Mouse (Mus musculus): ENCODE results near the gene Mcrip1.
"Not testable (repeated sequence)": the region's sequence is repeated elsewhere in the genome, so short reads cannot be mapped to it uniquely, and the experiment has no call there.

The Mcrip1 gene

GRCm38 (mm10) chr11:120549168-120549945 lies at the start of gene Mcrip1:
TSS of gene Mcrip1 (minus strand) at chr11:120549727.
- TF ChIP-seq CTCF (conservative IDR thresholded peaks at IDR 0.05; ENCODE audit: low read length): no peak
- no peak for TF ChIP-seq NANOG (IDR thresholded peaks at IDR 0.05; ENCODE audit: borderline replicate concordance, low read length)
- Histone ChIP-seq H3K36me3 (ENCODE audit: insufficient read depth, low read length) (peaks cover 31% of the 10 kb centered on the region), H3K27me3 (ENCODE audit: insufficient read depth, low read length) (peaks cover 30% of the 10 kb centered on the region), H3K9me3 (ENCODE audit: low read length) (no peaks in the 10 kb centered on the region), H3K4me3 (replicated peaks; ENCODE audit: low read length) (peak within 1 kb of the TSS; percentile 90), H3K4me1 (replicated peaks; ENCODE audit: low read depth, low read length) (peaks cover 30% of the 10 kb centered on the region)

GRCm38 (mm10) chr11:120598990-120599549 lies 49.5 kb upstream of the Mcrip1 start:
- Histone ChIP-seq H3K4me3 (replicated peaks; ENCODE audit: low read length) (peak overlapping the region; percentile 96), H3K9me3 (ENCODE audit: low read length) (no peaks in the 10 kb centered on the region), H3K4me1 (replicated peaks; ENCODE audit: low read depth, low read length) (peaks cover 51% of the 10 kb centered on the region), H3K27me3 (ENCODE audit: insufficient read depth, low read length) (no peaks in the 10 kb centered on the region), H3K36me3 (ENCODE audit: insufficient read depth, low read length) (peaks cover 82% of the 10 kb centered on the region)
- TF ChIP-seq POU5F1 (IDR thresholded peaks at IDR 0.05; ENCODE audit: borderline replicate concordance, low read length): no peak
- no peak for TF ChIP-seq CTCF (conservative IDR thresholded peaks at IDR 0.05; ENCODE audit: low read length)
- no peak for TF ChIP-seq NANOG (IDR thresholded peaks at IDR 0.05; ENCODE audit: borderline replicate concordance, low read length)

GRCm38 (mm10) chr11:120598283-120598989 lies 48.9 kb upstream of the Mcrip1 start, which contains the start of the genes Alyref and Anapc11:
TSS of gene Alyref (minus strand) at chr11:120598365.
TSS of gene Anapc11 (plus strand) at chr11:120598421.
- H3K4me1 ChIP-seq (replicated peaks; ENCODE audit: low read depth, low read length): peaks cover 56% of the 10 kb centered on the region
- peak within 1 kb of the TSS; percentile 96 for H3K4me3 ChIP-seq (replicated peaks; ENCODE audit: low read length)
- H3K27me3 ChIP-seq (ENCODE audit: insufficient read depth, low read length): no peaks in the 10 kb centered on the region
- peaks cover 82% of the 10 kb centered on the region for H3K36me3 ChIP-seq (ENCODE audit: insufficient read depth, low read length)
- TF ChIP-seq POU5F1 (IDR thresholded peaks at IDR 0.05; ENCODE audit: borderline replicate concordance, low read length) (no peak), CTCF (conservative IDR thresholded peaks at IDR 0.05; ENCODE audit: low read length) (no peak), NANOG (IDR thresholded peaks at IDR 0.05; ENCODE audit: borderline replicate concordance, low read length) (no peak)
- H3K9me3 ChIP-seq (ENCODE audit: low read length): no peaks in the 10 kb centered on the region

GRCm38 (mm10) chr11:120597240-120598235 lies 48.0 kb upstream of the Mcrip1 start:
- H3K9me3 ChIP-seq (ENCODE audit: low read length): no peaks in the 10 kb centered on the region
- no peaks in the 10 kb centered on the region for H3K27me3 ChIP-seq (ENCODE audit: insufficient read depth, low read length)
- H3K4me1 ChIP-seq (replicated peaks; ENCODE audit: low read depth, low read length): peaks cover 61% of the 10 kb centered on the region
- TF ChIP-seq POU5F1 (IDR thresholded peaks at IDR 0.05; ENCODE audit: borderline replicate concordance, low read length) (no peak), CTCF (conservative IDR thresholded peaks at IDR 0.05; ENCODE audit: low read length) (no peak)
- H3K4me3 ChIP-seq (replicated peaks; ENCODE audit: low read length): peak overlapping the region; percentile 96
- peaks cover 82% of the 10 kb centered on the region for H3K36me3 ChIP-seq (ENCODE audit: insufficient read depth, low read length)

- Histone ChIP-seq H3K27me3 (ENCODE audit: insufficient read depth, low read length) (no peaks in the 10 kb centered on the region), H3K9me3 (ENCODE audit: low read length) (no peaks in the 10 kb centered on the region), H3K36me3 (ENCODE audit: insufficient read depth, low read length) (peaks cover 87% of the 10 kb centered on the region), H3K4me3 (replicated peaks; ENCODE audit: low read length) (no peak overlapping the region), H3K4me1 (replicated peaks; ENCODE audit: low read depth, low read length) (peaks cover 6% of the 10 kb centered on the region)
- TF ChIP-seq NANOG (IDR thresholded peaks at IDR 0.05; ENCODE audit: borderline replicate concordance, low read length) (no peak), CTCF (conservative IDR thresholded peaks at IDR 0.05; ENCODE audit: low read length) (no peak), POU5F1 (IDR thresholded peaks at IDR 0.05; ENCODE audit: borderline replicate concordance, low read length) (no peak)
These were observed 39.0 kb upstream of the Mcrip1 start for GRCm38 (mm10) chr11:120588531-120588930.

GRCm38 (mm10) chr11:120583937-120584336 lies 34.4 kb upstream of the Mcrip1 start:
- TF ChIP-seq NANOG (IDR thresholded peaks at IDR 0.05; ENCODE audit: borderline replicate concordance, low read length): no peak
- peak; percentile 10; the same call in 1 of the 2 replicates for TF ChIP-seq CTCF (conservative IDR thresholded peaks at IDR 0.05; ENCODE audit: low read length)
- no peak overlapping the region for H3K4me3 ChIP-seq (replicated peaks; ENCODE audit: low read length)
- H3K9me3 ChIP-seq (ENCODE audit: low read length): no peaks in the 10 kb centered on the region

GRCm38 (mm10) chr11:120582982-120583293 lies 33.4 kb upstream of the Mcrip1 start:
- H3K4me1 ChIP-seq (replicated peaks; ENCODE audit: low read depth, low read length): peaks cover 39% of the 10 kb centered on the region
- not testable (repeated sequence) for H3K27me3 ChIP-seq (ENCODE audit: insufficient read depth, low read length); H3K9me3 ChIP-seq (ENCODE audit: low read length); H3K4me3 ChIP-seq (replicated peaks; ENCODE audit: low read length)
- H3K36me3 ChIP-seq (ENCODE audit: insufficient read depth, low read length): peaks cover 58% of the 10 kb centered on the region

More at GRCm38 (mm10) chr11:120583937-120584336, 34.4 kb upstream of the Mcrip1 start:
- Histone ChIP-seq H3K27me3 (ENCODE audit: insufficient read depth, low read length) (no peaks in the 10 kb centered on the region), H3K4me1 (replicated peaks; ENCODE audit: low read depth, low read length) (peaks cover 29% of the 10 kb centered on the region), H3K36me3 (ENCODE audit: insufficient read depth, low read length) (peaks cover 58% of the 10 kb centered on the region)

Measured in E14TG2a.4 (cell line).